Mouse (Mus musculus) G1E (cell line): Measurements from ENCODE around the gene Rbp1.

ENCODE experiments used
- CTCF ChIP-seq: IDR thresholded peaks from 2 replicates; pipeline ENCODE4 v1.5.1; 2012; ENCODE audit warnings: low read depth, low read length, inconsistent platforms, mixed read lengths
- GATA1 ChIP-seq: IDR thresholded peaks from 2 replicates; pipeline ENCODE4 v1.6.1; 2012; ENCODE audit warnings: borderline replicate concordance, low read length, inconsistent platforms, mixed read lengths
- GATA2 ChIP-seq: IDR thresholded peaks from 2 replicates; pipeline ENCODE4 v1.6.1; 2012; ENCODE audit warnings: low read depth, low read length, inconsistent platforms, borderline replicate concordance
- POLR2AphosphoS5 ChIP-seq: IDR thresholded peaks from 2 replicates; pipeline ENCODE4 v1.6.1; 2012; ENCODE audit warnings: low read depth, low read length, inconsistent platforms; ENCODE audit not compliant: insufficient replicate concordance
- TAL1 ChIP-seq: conservative IDR thresholded peaks from 2 replicates; pipeline ENCODE4 v1.6.1; 2012; ENCODE audit warnings: low read depth, low read length, inconsistent platforms, mixed read lengths

- TF ChIP-seq CTCF (no peak), GATA1 (no peak), POLR2AphosphoS5 (no peak), TAL1 (no peak), GATA2 (no peak)
Observed at GRCm38 (mm10) chr9:98375329-98376170, 47.2 kb upstream of the Rbp1 start.
